8 mouse cellular contexts compared by ENCODE assay signal in genomic region chr5:115134234-115135165, GRCm38 (mm10). TPM values are rescaled to one million over a fixed set of nuclear protein-coding genes. Genes with fewer than 3 reads are reported as not detected.
DNase-seq lines count a peak whose midpoint lies in the region; ATAC-seq and TF ChIP-seq lines count a peak whose summit lies in the region.

Gene Unc119b (minus strand): TSS chr5:115134975.

- peaks cover 7% of the 10 kb centered on the region for H3K4me1 ChIP-seq in lung, embryonic 14.5 days (ENCODE audit: insufficient read depth)

- peak within 1 kb of the TSS; percentile 81 for H3K9ac ChIP-seq in lung, embryonic 14.5 days

- ATAC-seq in lung, embryonic 14.5 days (ENCODE audit: insufficient read depth), result peak; percentile 94
- peak; percentile 90 for ATAC-seq in neutrophil, adult 5-6 weeks (ENCODE audit: extremely low read depth, insufficient number of reproducible peaks, low FRiP score, poor library complexity, severe bottlenecking)

- H3K27me3 ChIP-seq in lung, embryonic 14.5 days (ENCODE audit: insufficient read depth, low read length), result no peaks in the 10 kb centered on the region

- DNase-seq in MN1 (ENCODE audit: low spot score), result peak; percentile 77
- peak; percentile 89 for DNase-seq in cerebellum, adult 8-10 months
- DNase-seq in forelimb bud, embryonic 11.5 days (ENCODE audit: low read depth, low spot score), result peak; percentile 79
- DNase-seq in heart, postnatal 4 days, result peak; percentile 92
- DNase-seq in layer of hippocampus, adult 8-10 months (ENCODE audit: low spot score in 2 of 2), result peak; percentile 76 to 78
- peak; percentile 94 for DNase-seq in lung, embryonic 14.5 days
- DNase-seq in testis, postnatal 14 days (ENCODE audit: low spot score), result peak; percentile 93

- no peaks in the 10 kb centered on the region for H3K9me3 ChIP-seq in lung, embryonic 14.5 days (ENCODE audit: low read depth, low read length)

- no peak for TF ChIP-seq CTCF in lung, embryonic 14.5 days (IDR thresholded peaks at IDR 0.05; ENCODE audit: low read depth)

- H3K27ac ChIP-seq in lung, embryonic 14.5 days (ENCODE audit: low read depth), result no peak within 1 kb of the TSS

- H3K4me2 ChIP-seq in lung, embryonic 14.5 days, result peak within 1 kb of the TSS; percentile 95

- WGBS in lung, embryonic 14.5 days, result under 1% methylated on average over 77 of the region's 81 CpGs

- peaks cover 9% of the 10 kb centered on the region for H3K36me3 ChIP-seq in lung, embryonic 14.5 days (ENCODE audit: insufficient read depth)

- H3K4me3 ChIP-seq in lung, embryonic 14.5 days (ENCODE audit: low read depth, low read length), result peak within 1 kb of the TSS; percentile 80

RNA-seq across cellular contexts. Expression of gene Unc119b, which starts in this region (rescaled TPM):
- total RNA-seq in heart, postnatal 4 days (2021), result 10 to 100 TPM; 21.7 to 25.9 TPM
- 10 to 100 TPM; 26.9 to 29.3 (median 27.6) TPM for total RNA-seq in layer of hippocampus, adult 8-10 months (2022)
- polyA plus RNA-seq in lung, embryonic 14.5 days (2014; fragmentation: Nextera tagmentation; extraction: Ambion mirVana), result 41.9 and 45.4 TPM in 2 replicates
- 20.7 and 22.1 TPM in 2 replicates for total RNA-seq in neutrophil, adult 5-6 weeks (2017)
